Mouse (Mus musculus): ENCODE measurements around the gene Emsy. TPM values are rescaled to one million over a fixed set of nuclear protein-coding genes. Genes with fewer than 3 reads are reported as not detected.

Gene Emsy
- polyA plus RNA-seq (2015; fragmentation: Nextera tagmentation; extraction: Ambion mirVana), result 15.7 and 19.6 TPM in 2 replicates

- Histone ChIP-seq H3K9ac (peak within 1 kb of the TSS; percentile 68), H3K4me2 (replicated peaks) (peak within 1 kb of the TSS; percentile 58), H3K9me3 (no peaks in the 10 kb centered on the region), H3K4me3 (replicated peaks) (peak within 1 kb of the TSS; percentile 77), H3K27me3 (replicated peaks) (no peaks in the 10 kb centered on the region), H3K27ac (peak within 1 kb of the TSS; percentile 90), H3K4me1 (replicated peaks) (peaks cover 4% of the 10 kb centered on the region; the same call in 1 of the 2 replicates), H3K36me3 (no peaks in the 10 kb centered on the region)
- WGBS, result under 1% methylated on average over 42 of the region's 42 CpGs
- peak; percentile 97 for ATAC-seq
Measured at GRCm38 (mm10) chr7:98656531-98657221, at the start of gene Emsy. TSS of gene Emsy (minus strand) at chr7:98656783.

DNA sequence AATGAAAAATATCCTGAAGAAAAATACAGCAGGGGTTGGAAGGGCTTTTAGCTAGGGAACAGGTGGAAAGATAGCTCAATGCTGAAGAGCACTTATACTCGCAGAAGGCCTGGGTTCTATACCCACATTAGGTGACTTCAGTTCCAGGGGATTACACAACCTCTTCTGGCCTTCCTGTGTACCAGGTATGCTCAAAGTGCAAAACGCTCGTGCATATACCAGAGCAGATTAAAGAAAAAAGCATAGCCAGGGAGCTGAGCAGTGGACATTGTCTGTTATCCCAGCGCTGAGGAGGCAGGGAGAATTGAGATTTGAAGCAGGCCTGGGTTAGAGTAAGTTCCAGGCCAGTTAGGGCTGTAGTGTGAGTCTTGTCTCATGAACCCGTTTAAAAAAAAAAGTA, 47.7 kb upstream of the Emsy start:
- Histone ChIP-seq H3K36me3 (no peaks in the 10 kb centered on the region), H3K4me1 (replicated peaks) (peaks cover 17% of the 10 kb centered on the region), H3K9me3 (no peaks in the 10 kb centered on the region), H3K9ac (0 out of 2 replicates have a peak overlapping the region, but pooled peaks have one; percentile 13), H3K27ac (no peak overlapping the region), H3K4me2 (replicated peaks) (peak overlapping the region; percentile 61), H3K4me3 (replicated peaks) (peak overlapping the region; percentile 98), H3K27me3 (replicated peaks) (no peaks in the 10 kb centered on the region)
- WGBS, result 60% methylated on average over 5 of the region's 5 CpGs
- no peak for ATAC-seq

DNA sequence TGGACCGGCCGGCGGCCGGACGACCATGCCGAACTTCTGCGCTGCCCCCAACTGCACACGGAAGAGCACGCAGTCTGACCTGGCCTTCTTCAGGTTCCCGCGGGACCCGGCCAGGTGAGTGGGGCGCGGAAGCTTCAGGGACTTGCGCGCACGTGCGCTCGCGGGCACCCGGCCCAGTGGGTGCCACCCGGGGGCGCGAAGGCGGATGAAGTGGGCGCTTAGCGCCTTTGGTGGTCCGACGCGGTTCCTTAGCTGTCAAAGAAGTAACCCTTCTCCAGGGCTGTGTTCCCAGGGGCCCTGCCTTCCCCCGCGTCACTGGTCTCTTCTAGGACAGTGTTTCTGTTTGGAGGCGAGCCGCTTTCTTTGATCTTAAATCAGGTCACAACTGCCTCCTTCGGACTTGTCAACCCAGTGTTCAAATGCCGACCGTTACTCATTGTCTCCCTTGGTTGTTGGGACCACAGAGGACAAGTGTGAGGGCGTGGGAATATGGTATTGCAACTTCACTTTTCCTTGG, 46.8 kb upstream of the Emsy start:
- Histone ChIP-seq H3K4me3 (replicated peaks) (peak overlapping the region; percentile 98), H3K36me3 (no peaks in the 10 kb centered on the region), H3K27me3 (replicated peaks) (no peaks in the 10 kb centered on the region), H3K9me3 (no peaks in the 10 kb centered on the region), H3K9ac (peak overlapping the region; percentile 95), H3K4me1 (replicated peaks) (peaks cover 17% of the 10 kb centered on the region), H3K4me2 (replicated peaks) (peak overlapping the region; percentile 61), H3K27ac (peak overlapping the region; percentile 86)
- ATAC-seq, result peak; percentile 26; the same call in 1 of the 2 replicates
- WGBS, result under 1% methylated on average over 38 of the region's 38 CpGs

DNA sequence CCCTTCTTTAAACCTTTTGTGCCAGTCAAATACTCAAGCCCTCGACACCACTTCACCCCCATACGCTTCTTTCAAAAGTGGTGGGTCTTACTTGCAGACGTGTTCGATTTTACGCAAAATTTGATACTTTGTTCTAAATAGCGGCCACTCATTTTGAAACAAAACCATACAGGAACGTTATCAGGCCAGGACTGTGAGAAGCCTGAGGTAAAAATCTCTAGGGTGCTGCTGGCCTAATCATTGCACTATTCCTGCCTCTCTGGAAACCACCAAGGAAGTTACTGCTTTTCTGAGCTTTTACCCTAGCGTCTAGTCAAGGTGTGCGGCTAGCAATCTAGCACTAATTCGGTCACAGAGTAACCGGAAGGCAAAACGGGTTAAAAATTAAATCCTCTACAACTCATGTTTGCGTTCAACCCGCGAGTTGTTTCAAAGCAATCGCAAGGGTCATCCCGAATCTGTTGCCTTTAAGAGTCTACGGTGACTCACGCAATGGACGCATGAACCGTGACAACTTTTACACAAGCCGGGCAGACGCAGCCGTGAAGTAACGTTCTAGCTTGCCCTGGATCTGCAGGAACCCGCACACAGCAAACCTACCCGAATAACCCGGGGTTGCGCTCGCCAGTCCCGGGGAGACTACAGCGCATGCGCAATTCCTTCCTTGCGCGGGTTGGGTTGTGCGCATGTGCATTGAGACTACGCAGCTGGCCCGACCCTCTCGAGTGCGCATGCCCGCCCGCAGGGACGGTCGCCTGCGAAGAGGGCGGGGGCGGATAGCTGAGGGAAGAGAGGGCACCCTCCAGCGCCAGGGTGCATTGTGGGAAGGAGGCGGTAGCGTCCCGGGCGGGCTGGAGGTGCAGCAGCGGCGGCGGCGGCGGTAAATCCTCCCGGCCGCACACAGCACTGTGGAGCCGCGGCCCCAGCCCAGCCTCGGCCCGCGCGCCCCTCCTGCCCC, 46.0 kb upstream of the Emsy start, which contains the start of gene Thap12:
Gene Thap12 (plus strand): TSS at position 821 of the 958 bp plus-strand sequence.
- H3K27me3 ChIP-seq (replicated peaks), result no peaks in the 10 kb centered on the region
- H3K36me3 ChIP-seq, result no peaks in the 10 kb centered on the region
- H3K4me3 ChIP-seq (replicated peaks), result peak within 1 kb of the TSS; percentile 98
- WGBS, result 2% methylated on average over 56 of the region's 65 CpGs
- H3K4me2 ChIP-seq (replicated peaks), result peak within 1 kb of the TSS; percentile 63
- H3K4me1 ChIP-seq (replicated peaks), result peaks cover 17% of the 10 kb centered on the region
- no peaks in the 10 kb centered on the region for H3K9me3 ChIP-seq
- peak; percentile 98 for ATAC-seq
- peak within 1 kb of the TSS; percentile 91 for H3K27ac ChIP-seq
- peak within 1 kb of the TSS; percentile 95 for H3K9ac ChIP-seq

DNA sequence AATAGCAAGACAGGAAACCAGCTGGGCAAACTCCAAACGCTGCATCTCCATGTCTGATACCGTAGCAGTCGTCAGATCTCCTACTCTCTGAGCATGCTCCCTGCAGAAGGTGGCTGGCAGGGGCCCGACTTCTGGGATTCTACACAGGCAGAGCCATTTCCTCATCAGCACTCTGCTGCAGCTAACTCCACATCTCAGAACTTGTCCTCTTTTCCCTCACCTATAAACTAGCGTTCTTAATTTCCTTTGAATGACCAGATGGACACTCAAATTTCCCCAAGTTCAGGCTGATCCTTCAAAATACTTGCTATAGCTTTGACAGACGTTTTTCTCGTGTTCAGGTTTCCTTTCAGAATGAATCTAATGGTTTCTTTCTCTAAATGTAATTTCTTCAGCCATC, 45.2 kb upstream of the Emsy start:
- no peaks in the 10 kb centered on the region for H3K27me3 ChIP-seq (replicated peaks)
- H3K27ac ChIP-seq, result peak overlapping the region; percentile 91
- peaks cover 17% of the 10 kb centered on the region for H3K4me1 ChIP-seq (replicated peaks)
- H3K4me2 ChIP-seq (replicated peaks), result peak overlapping the region; percentile 63
- peak overlapping the region; percentile 66 for H3K9ac ChIP-seq
- H3K36me3 ChIP-seq, result no peaks in the 10 kb centered on the region
- no peaks in the 10 kb centered on the region for H3K9me3 ChIP-seq
- no peak for ATAC-seq
- WGBS, result 32% methylated on average over 7 of the region's 7 CpGs
- H3K4me3 ChIP-seq (replicated peaks), result peak overlapping the region; percentile 98

- Histone ChIP-seq H3K27ac (no peak overlapping the region), H3K9me3 (no peaks in the 10 kb centered on the region), H3K9ac (no peak overlapping the region), H3K27me3 (replicated peaks) (no peaks in the 10 kb centered on the region), H3K4me1 (replicated peaks) (peaks cover 5% of the 10 kb centered on the region; the same call in 1 of the 2 replicates), H3K4me2 (replicated peaks) (no peak overlapping the region), H3K36me3 (no peaks in the 10 kb centered on the region), H3K4me3 (replicated peaks) (no peak overlapping the region)
- 93% methylated on average over 4 of the region's 4 CpGs for WGBS
- no peak for ATAC-seq
Measured at GRCm38 (mm10) chr7:98698590-98698989, 42.0 kb upstream of the Emsy start.

- Histone ChIP-seq H3K4me2 (replicated peaks) (no peak overlapping the region), H3K27ac (no peak overlapping the region), H3K36me3 (no peaks in the 10 kb centered on the region), H3K4me3 (replicated peaks) (no peak overlapping the region), H3K27me3 (replicated peaks) (no peaks in the 10 kb centered on the region), H3K4me1 (replicated peaks) (peaks cover 7% of the 10 kb centered on the region), H3K9me3 (no peaks in the 10 kb centered on the region), H3K9ac (no peak overlapping the region)
- WGBS, result 66% methylated on average over 5 of the region's 5 CpGs
- no peak for ATAC-seq
Measured at GRCm38 (mm10) chr7:98698041-98698440, 41.5 kb upstream of the Emsy start.

- H3K4me2 ChIP-seq (replicated peaks), result no peak overlapping the region
- no peaks in the 10 kb centered on the region for H3K9me3 ChIP-seq
- no peak overlapping the region for H3K4me3 ChIP-seq (replicated peaks)
- H3K9ac ChIP-seq, result no peak overlapping the region
- H3K4me1 ChIP-seq (replicated peaks), result peaks cover 10% of the 10 kb centered on the region
- no peaks in the 10 kb centered on the region for H3K27me3 ChIP-seq (replicated peaks)
- no peak overlapping the region for H3K27ac ChIP-seq
- no peaks in the 10 kb centered on the region for H3K36me3 ChIP-seq
- 14% methylated on average over 2 of the region's 2 CpGs for WGBS
- no peak for ATAC-seq
Measured at GRCm38 (mm10) chr7:98697496-98697895, 40.9 kb upstream of the Emsy start.

DNA sequence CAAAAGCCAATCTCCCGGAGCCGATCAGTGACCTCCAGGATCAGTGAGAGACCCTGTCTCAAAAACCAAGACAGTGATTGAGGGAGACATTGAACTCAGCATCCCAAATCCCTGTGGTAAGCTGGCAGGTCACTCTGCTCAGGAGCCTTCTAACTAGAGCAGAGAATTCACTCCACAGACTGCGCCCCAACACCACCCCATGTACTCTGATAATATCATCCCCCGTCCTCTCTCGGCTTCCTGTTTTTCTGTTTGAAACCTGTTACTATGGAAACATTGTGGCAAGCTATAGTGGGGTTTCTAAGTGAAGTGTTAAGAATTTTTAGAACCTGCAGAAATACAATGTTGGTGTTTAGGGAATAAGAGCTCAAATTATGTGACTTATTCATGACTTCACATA, 37.5 kb upstream of the Emsy start:
- Histone ChIP-seq H3K36me3 (no peaks in the 10 kb centered on the region), H3K9ac (no peak overlapping the region), H3K27me3 (replicated peaks) (no peaks in the 10 kb centered on the region), H3K9me3 (no peaks in the 10 kb centered on the region), H3K4me2 (replicated peaks) (no peak overlapping the region), H3K27ac (no peak overlapping the region), H3K4me1 (replicated peaks) (peaks cover 5% of the 10 kb centered on the region), H3K4me3 (replicated peaks) (no peak overlapping the region)
- ATAC-seq, result no peak
- WGBS, result 71% methylated on average over 5 of the region's 5 CpGs

GRCm38 (mm10) chr7:98692761-98693546, 36.4 kb upstream of the Emsy start:
- Histone ChIP-seq H3K27me3 (replicated peaks) (no peaks in the 10 kb centered on the region), H3K36me3 (no peaks in the 10 kb centered on the region), H3K4me2 (replicated peaks) (peak overlapping the region; percentile 57), H3K9ac (no peak overlapping the region), H3K4me3 (replicated peaks) (no peak overlapping the region), H3K27ac (peak overlapping the region; percentile 44; the same call in 1 of the 2 replicates), H3K9me3 (no peaks in the 10 kb centered on the region), H3K4me1 (replicated peaks) (peaks cover 5% of the 10 kb centered on the region)
- WGBS, result 32% methylated on average over 24 of the region's 24 CpGs
- ATAC-seq, result peak; percentile 75

DNA sequence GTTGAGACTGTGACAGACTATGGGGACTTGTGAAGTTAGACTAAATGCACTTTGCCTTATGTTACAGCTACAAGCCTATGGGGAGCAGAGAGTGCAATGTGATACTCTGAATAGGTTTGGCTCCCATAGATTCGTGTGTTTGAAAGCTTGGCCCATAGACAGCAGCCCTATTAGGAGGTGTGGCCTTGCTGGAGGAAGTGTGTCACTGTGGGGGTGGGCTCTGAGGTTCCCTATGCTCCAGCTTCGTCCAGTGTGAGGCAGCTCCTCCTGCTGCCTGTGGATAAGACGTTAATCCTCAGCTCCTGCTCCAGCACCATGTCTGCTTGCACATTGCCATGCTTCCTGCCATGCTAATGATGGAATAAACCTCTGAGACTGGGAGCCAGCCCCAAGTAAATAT, 34.2 kb upstream of the Emsy start:
- no peak overlapping the region for H3K4me2 ChIP-seq (replicated peaks)
- no peaks in the 10 kb centered on the region for H3K27me3 ChIP-seq (replicated peaks)
- no peaks in the 10 kb centered on the region for H3K9me3 ChIP-seq
- no peaks in the 10 kb centered on the region for H3K36me3 ChIP-seq
- no peak overlapping the region for H3K4me3 ChIP-seq (replicated peaks)
- 16% methylated on average over 3 of the region's 3 CpGs for WGBS
- peak; percentile 35 for ATAC-seq
- H3K9ac ChIP-seq, result no peak overlapping the region
- H3K4me1 ChIP-seq (replicated peaks), result peaks cover 5% of the 10 kb centered on the region
- no peak overlapping the region for H3K27ac ChIP-seq

Measured in intestine, embryonic 15.5 days (tissue).